Mouse (Mus musculus) stomach, embryonic 15.5 days (tissue): ENCODE results near the gene Tex35. TPM values are rescaled to one million over a fixed set of nuclear protein-coding genes. Genes with fewer than 3 reads are reported as not detected.

Source experiments
- ATAC-seq: fragments of 200-750 bp; cut with Nextera tagmentation; 2 replicates; pipeline ENCODE4 v1.8.0; 2017; ENCODE audit warnings: low read depth, moderate number of reproducible peaks, moderate TSS enrichment; ENCODE audit not compliant: insufficient read depth, low FRiP score
- H3K27ac ChIP-seq: fragments of 300-500 bp; sonication (generic); 2 replicates; pipeline ENCODE4 v1.5.1; 2015; ENCODE audit warnings: mild to moderate bottlenecking, inconsistent platforms
- H3K27me3 ChIP-seq: fragments of 300-500 bp; sonication (generic); replicated peaks from 2 replicates; pipeline ENCODE4 v1.6.1; 2015; ENCODE audit warnings: inconsistent platforms
- H3K36me3 ChIP-seq: fragments of 300-500 bp; sonication (generic); 2 replicates; pipeline ENCODE4 v1.6.1; 2015; ENCODE audit warnings: inconsistent platforms
- H3K4me1 ChIP-seq: fragments of 300-500 bp; sonication (generic); 2 replicates; pipeline ENCODE4 v1.6.1; 2015; ENCODE audit warnings: inconsistent platforms
- H3K4me2 ChIP-seq: fragments of 300-500 bp; sonication (generic); 2 replicates; pipeline ENCODE4 v1.6.1; 2015; ENCODE audit warnings: mild to moderate bottlenecking, inconsistent platforms
- H3K4me3 ChIP-seq: fragments of 300-500 bp; sonication (generic); replicated peaks from 2 replicates; pipeline ENCODE4 v1.5.1; 2015; ENCODE audit warnings: inconsistent platforms
- H3K9ac ChIP-seq: fragments of 300-500 bp; sonication (generic); 2 replicates; pipeline ENCODE4 v1.6.1; 2015; ENCODE audit warnings: inconsistent platforms
- H3K9me3 ChIP-seq: fragments of 300-500 bp; sonication (generic); 2 replicates; pipeline ENCODE4 v1.6.1; 2016; ENCODE audit warnings: inconsistent platforms
- WGBS: fragments of 180-500 bp; shearing (Covaris S2); methylation state at CpG from one replicate; pipeline ENCODE4 v1.1.7; 2015; 5-methylcytosine and 5-hydroxymethylcytosine counted together
- polyA plus RNA-seq: library from polyadenylated mRNA; unstranded; fragments of >200 nt; fragmentation: Nextera tagmentation; extraction: Ambion mirVana; gene quantifications from 2 replicates; pipeline ENCODE4 v1.2.1, GENCODE M21; 2015

The Tex35 gene
- polyA plus RNA-seq = not detected in 2 replicates

DNA sequence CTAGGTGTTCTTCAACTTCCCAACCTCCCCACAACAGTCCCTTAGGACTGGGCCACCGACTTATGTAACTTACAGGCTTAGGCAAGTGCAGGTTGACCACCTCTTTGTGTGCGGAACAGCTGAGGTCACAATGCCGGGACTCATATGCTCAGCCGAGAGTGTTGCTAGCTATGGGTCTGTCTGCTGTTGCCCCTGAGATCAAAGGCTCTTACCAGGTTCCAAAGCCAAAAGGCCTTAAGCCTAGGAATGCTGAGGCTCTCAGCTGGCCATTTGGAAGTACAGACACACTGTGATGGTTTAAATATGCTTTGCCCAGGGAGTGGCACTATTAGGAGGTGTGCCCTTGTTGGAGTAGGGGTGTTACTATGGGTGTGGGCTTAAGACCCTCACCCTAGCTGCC lies at the start of gene Tex35:
Tex35 (minus strand) TSS at position 101 of the 400 bp plus-strand sequence.
- H3K27me3 ChIP-seq = no peaks in the 10 kb centered on the region
- no peak within 1 kb of the TSS for H3K9ac ChIP-seq
- no peak for ATAC-seq
- no peak within 1 kb of the TSS for H3K27ac ChIP-seq
- 85% methylated on average over 4 of the region's 4 CpGs for WGBS
- no peak within 1 kb of the TSS for H3K4me2 ChIP-seq
- H3K4me1 ChIP-seq = no peaks in the 10 kb centered on the region
- no peaks in the 10 kb centered on the region for H3K36me3 ChIP-seq
- no peaks in the 10 kb centered on the region for H3K9me3 ChIP-seq
- H3K4me3 ChIP-seq = no peak within 1 kb of the TSS

DNA sequence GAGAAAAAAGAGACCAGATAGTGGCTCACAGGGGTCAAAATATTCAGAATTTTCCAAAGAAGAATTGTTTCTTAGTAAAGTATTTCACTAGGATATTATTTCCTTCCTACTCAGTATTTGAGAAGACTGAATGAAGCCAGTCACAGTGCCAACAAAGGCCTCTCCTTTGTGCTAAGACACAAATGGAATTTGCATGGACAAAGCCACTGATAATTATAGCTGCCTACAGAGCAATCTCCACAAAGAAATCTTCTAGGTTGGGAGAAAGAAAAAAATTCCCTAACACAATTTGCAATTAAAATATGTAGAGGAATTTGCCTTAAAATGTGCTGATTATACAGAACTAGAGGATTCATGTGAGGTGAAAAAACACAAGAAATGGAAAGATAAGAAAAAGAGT lies 45.3 kb upstream of the Tex35 start:
- Histone ChIP-seq H3K4me3 (no peak overlapping the region), H3K4me2 (no peak overlapping the region), H3K9me3 (no peaks in the 10 kb centered on the region), H3K36me3 (no peaks in the 10 kb centered on the region), H3K27me3 (no peaks in the 10 kb centered on the region), H3K4me1 (no peaks in the 10 kb centered on the region), H3K9ac (no peak overlapping the region), H3K27ac (no peak overlapping the region)
- ATAC-seq = no peak

DNA sequence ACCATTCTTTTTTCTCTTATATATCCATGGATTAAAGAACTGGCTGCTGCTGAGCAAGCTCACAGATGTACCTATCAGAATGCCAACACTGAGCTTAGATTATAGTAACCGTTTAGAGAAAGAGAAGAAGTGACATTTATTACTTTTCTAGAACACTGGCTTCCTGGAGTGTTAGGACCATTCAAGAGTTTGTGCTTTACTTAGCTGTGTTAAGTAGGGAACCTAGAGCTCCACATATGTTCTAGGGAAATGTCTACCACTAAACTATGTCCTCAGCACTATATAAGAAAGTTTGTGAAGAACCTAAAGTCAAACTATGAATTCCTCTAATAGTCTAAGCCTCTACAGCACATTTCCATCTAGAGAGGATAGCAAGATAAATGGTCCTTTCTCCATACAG lies 41.6 kb upstream of the Tex35 start:
- H3K4me1 ChIP-seq = no peaks in the 10 kb centered on the region
- no peaks in the 10 kb centered on the region for H3K9me3 ChIP-seq
- no peak overlapping the region for H3K4me2 ChIP-seq
- H3K27ac ChIP-seq = no peak overlapping the region
- 80% methylated on average over 1 of the region's 1 CpGs for WGBS
- H3K27me3 ChIP-seq = no peaks in the 10 kb centered on the region
- no peak overlapping the region for H3K9ac ChIP-seq
- H3K36me3 ChIP-seq = no peaks in the 10 kb centered on the region
- ATAC-seq = no peak
- H3K4me3 ChIP-seq = no peak overlapping the region

DNA sequence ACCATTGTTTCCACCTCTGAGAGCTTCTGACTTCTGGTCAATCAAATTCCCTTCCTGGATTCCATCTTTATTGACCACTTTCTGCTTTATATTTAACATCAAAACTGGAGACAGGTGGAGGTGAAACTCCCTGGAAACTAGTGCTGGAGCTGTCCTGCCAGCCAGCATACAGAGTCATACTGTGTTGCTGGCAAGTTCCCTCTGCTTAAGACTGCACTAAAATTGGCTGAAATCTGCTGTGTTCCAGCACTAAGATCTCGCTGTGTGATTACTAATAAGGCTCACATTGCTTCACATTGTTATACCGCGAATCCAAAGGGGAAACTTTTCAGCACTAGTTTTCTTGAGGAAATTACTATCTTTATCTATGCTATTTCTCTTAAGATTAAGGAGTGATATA lies 36.1 kb upstream of the Tex35 start:
- Histone ChIP-seq H3K4me1 (no peaks in the 10 kb centered on the region), H3K36me3 (no peaks in the 10 kb centered on the region), H3K9ac (no peak overlapping the region), H3K27me3 (no peaks in the 10 kb centered on the region), H3K4me3 (no peak overlapping the region), H3K4me2 (no peak overlapping the region), H3K9me3 (no peaks in the 10 kb centered on the region), H3K27ac (no peak overlapping the region)
- 91% methylated on average over 3 of the region's 3 CpGs for WGBS
- no peak for ATAC-seq

DNA sequence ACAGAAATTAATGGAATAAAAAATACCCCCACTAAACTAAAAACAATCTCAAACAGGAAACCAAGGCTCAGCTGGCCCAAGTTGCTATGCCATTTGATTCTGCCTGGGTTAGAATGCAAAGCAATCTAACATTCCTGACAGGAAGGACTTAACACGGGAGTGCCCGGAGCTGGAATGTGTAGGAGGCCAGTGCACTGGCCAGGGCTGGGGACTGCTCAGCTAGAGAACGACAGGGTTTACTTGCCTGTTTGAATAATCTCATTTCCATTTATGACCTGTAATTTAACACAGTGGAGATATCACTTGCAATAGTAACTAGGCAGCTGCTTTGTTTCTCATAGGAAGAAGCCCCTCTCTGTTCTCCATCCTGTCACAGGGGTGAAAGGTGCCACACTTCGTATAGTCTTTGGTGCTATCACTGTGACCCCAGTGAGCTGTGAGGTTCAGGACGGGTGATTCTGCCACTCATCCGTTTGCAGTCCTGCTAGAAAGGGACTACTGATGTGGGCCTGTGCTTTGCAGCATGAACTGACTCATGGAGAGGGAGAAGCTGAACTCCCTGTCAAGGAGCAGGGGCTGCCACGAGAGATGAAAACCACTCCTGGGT lies 34.9 kb upstream of the Tex35 start:
- 24% methylated on average over 7 of the region's 7 CpGs for WGBS
- Histone ChIP-seq H3K36me3 (no peaks in the 10 kb centered on the region), H3K9ac (no peak overlapping the region), H3K27me3 (no peaks in the 10 kb centered on the region), H3K4me3 (no peak overlapping the region), H3K27ac (no peak overlapping the region), H3K9me3 (no peaks in the 10 kb centered on the region), H3K4me2 (no peak overlapping the region), H3K4me1 (no peaks in the 10 kb centered on the region)
- ATAC-seq = no peak

DNA sequence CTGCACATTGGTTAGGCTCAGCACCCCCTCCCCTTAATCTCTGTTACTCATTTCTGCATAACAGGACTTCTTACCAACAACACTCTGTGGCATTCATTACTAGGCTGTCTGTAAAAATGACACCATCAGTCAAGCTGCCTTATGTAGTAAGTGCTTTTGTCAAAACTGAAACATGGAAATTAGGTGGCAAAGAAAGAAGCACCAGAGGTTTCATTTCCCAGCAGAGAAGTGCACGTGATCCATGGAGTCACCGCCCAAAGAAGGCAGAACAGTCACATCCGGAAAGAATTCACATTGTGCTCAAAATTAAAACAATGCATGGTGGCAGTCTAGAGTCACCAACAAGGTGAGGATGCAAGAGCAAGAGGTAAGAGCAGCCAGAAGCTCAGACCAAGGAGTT lies 32.5 kb upstream of the Tex35 start:
- Histone ChIP-seq H3K9ac (no peak overlapping the region), H3K27ac (no peak overlapping the region), H3K27me3 (no peaks in the 10 kb centered on the region), H3K36me3 (no peaks in the 10 kb centered on the region), H3K4me2 (no peak overlapping the region), H3K9me3 (no peaks in the 10 kb centered on the region), H3K4me3 (no peak overlapping the region), H3K4me1 (no peaks in the 10 kb centered on the region)
- ATAC-seq = no peak
- WGBS = 84% methylated on average over 3 of the region's 3 CpGs

DNA sequence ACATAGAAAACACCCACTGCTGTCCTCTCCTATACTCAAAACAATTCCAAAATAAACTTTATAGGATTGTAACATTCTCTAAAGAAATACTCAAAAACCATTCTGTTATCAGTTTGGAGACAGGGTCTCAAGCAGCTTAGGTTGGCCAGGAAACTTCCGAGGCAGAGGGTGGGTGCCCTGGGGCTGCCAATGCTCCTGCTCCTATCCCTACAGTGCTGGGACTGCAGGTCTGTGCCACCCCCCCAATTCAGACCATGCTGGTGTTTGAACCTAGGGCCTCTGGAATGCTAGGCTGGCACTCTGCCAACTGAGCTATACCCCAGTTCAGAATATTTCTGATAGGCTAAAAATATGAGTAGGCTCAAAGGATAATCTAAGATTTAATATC lies 29.4 kb upstream of the Tex35 start:
- H3K4me2 ChIP-seq = no peak overlapping the region
- H3K9me3 ChIP-seq = no peaks in the 10 kb centered on the region
- no peaks in the 10 kb centered on the region for H3K4me1 ChIP-seq
- no peaks in the 10 kb centered on the region for H3K27me3 ChIP-seq
- 70% methylated on average over 1 of the region's 1 CpGs for WGBS
- H3K9ac ChIP-seq = no peak overlapping the region
- H3K4me3 ChIP-seq = no peak overlapping the region
- no peak for ATAC-seq
- no peak overlapping the region for H3K27ac ChIP-seq
- no peaks in the 10 kb centered on the region for H3K36me3 ChIP-seq

DNA sequence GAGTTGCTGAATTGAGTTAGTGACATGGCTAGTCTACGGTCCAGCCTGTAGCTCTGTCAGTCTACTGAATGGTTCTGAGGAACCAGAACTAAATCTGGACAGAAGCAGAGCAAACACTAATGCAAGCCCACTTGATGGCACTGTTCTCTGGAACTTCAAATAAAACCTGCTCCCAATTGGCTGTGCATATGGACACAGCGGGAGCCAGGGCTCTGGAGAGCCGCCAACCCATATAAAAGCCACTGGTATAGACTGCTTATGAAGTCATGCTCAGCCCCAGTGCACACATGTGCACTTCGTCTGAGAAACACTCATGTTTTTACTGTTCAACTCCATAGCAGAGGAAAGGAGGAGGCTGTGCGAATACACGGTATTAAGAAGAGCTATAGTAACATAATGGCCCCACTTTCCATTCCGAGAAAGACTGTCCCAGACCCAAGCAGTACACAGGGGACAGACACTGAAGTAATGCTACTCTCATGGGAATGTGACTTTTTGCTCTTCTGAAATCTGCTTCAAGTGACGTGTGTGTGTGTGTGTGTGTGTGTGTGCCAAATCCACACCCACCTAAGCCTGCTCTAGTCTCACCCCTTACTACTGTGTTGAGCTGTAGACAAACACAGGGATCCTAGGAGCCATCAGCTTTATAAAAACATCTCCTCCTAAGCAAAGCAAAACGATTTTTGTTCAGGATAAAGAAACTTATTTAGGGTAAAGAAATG lies 28.8 kb upstream of the Tex35 start:
- no peaks in the 10 kb centered on the region for H3K9me3 ChIP-seq
- 78% methylated on average over 9 of the region's 9 CpGs for WGBS
- H3K4me2 ChIP-seq = no peak overlapping the region
- H3K36me3 ChIP-seq = no peaks in the 10 kb centered on the region
- H3K4me1 ChIP-seq = no peaks in the 10 kb centered on the region
- H3K27ac ChIP-seq = no peak overlapping the region
- ATAC-seq = no peak
- H3K4me3 ChIP-seq = no peak overlapping the region
- no peaks in the 10 kb centered on the region for H3K27me3 ChIP-seq
- no peak overlapping the region for H3K9ac ChIP-seq

DNA sequence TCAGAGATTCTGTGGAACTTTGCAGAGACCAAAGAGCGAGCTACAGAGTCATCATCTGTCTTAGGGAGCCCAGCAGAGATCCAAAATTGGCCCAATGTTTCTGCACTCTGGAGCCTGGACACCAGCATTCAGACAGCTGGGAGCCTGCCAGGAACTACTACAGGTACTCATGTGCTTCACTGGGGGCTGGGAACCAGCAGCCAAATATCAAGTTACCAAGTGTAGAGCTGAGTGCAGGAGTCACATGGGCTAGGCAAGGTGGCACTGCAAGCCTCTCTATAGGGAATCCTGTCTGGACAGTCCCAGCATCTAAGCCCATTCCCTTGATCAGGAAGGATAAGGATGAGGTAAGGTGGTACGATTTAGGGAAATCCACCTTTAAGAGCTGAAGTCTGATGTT lies 19.7 kb upstream of the Tex35 start:
- Histone ChIP-seq H3K4me3 (no peak overlapping the region), H3K27me3 (no peaks in the 10 kb centered on the region), H3K4me2 (no peak overlapping the region), H3K36me3 (no peaks in the 10 kb centered on the region), H3K27ac (no peak overlapping the region), H3K4me1 (no peaks in the 10 kb centered on the region), H3K9me3 (no peaks in the 10 kb centered on the region), H3K9ac (no peak overlapping the region)
- ATAC-seq = no peak
- 89% methylated on average over 2 of the region's 2 CpGs for WGBS

DNA sequence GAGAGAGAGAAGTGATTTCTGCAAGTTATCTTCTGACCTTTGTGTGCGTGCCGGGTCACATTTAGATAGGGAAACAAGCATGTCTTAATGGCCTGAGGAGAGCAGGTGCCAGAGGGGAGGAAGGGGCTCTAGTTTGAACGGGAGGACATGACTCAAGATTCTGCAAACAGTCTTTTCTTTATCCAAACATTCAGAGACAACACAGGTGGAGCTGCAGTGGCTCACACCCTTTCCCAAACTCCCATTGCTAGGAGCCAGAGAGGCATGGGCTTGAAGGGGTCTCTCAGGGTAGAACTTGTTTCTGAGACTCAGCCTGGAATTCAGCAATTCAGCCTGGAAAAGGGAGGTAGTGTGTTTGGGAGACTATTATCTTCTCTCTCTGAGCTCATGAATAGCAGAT lies 15.4 kb upstream of the Tex35 start:
- no peaks in the 10 kb centered on the region for H3K36me3 ChIP-seq
- H3K4me1 ChIP-seq = no peaks in the 10 kb centered on the region
- H3K9ac ChIP-seq = no peak overlapping the region
- no peak overlapping the region for H3K4me2 ChIP-seq
- no peaks in the 10 kb centered on the region for H3K9me3 ChIP-seq
- no peaks in the 10 kb centered on the region for H3K27me3 ChIP-seq
- H3K27ac ChIP-seq = no peak overlapping the region
- H3K4me3 ChIP-seq = no peak overlapping the region
- no peak for ATAC-seq
- 48% methylated on average over 3 of the region's 3 CpGs for WGBS

DNA sequence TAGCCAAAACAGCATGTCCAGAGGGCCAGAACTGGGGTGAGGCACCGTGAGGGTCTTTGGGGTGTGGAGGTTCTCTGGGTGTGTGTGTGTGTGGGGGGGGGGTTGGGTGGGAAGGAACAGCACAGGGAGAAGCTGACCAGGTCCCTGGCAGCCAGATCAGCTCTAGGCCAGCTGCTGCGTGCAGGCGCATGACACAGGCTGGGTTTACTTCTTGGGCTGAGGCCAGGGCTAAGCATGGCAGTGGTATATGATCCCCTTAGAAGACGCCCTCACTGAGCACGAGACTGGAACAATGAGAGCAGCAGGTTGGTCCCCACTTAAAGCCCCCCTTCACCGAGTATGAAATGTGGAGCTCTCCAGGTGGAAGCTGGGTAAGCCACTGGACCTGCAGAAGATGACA lies 10.7 kb upstream of the Tex35 start:
- no peak for ATAC-seq
- no peaks in the 10 kb centered on the region for H3K27me3 ChIP-seq
- H3K36me3 ChIP-seq = no peaks in the 10 kb centered on the region
- no peak overlapping the region for H3K4me2 ChIP-seq
- no peak overlapping the region for H3K27ac ChIP-seq
- H3K9ac ChIP-seq = no peak overlapping the region
- H3K4me3 ChIP-seq = no peak overlapping the region
- no peaks in the 10 kb centered on the region for H3K4me1 ChIP-seq
- H3K9me3 ChIP-seq = no peaks in the 10 kb centered on the region
- 79% methylated on average over 6 of the region's 6 CpGs for WGBS

DNA sequence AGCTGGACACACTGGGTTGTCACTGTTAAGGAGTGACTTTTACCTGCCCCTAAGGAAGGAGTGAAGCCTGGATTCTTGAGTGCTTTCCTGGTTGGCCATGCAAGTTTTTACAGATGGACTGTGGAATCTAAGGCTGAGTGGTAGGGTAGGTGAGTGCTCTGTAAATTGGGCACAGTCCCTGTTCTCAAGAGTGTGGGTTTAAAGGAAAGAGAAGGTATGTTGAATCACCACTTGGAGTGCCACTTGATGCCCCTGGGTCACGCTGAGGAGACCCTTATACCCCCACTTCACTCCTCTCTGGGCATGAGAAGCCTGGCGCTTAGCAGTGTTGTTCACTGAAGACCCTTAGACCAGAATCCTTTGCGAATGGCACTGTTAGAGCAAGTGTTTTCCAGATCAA lies 9.0 kb upstream of the Tex35 start:
- Histone ChIP-seq H3K9me3 (no peaks in the 10 kb centered on the region), H3K27me3 (no peaks in the 10 kb centered on the region), H3K27ac (no peak overlapping the region), H3K4me1 (no peaks in the 10 kb centered on the region), H3K36me3 (no peaks in the 10 kb centered on the region), H3K4me3 (no peak overlapping the region), H3K4me2 (no peak overlapping the region), H3K9ac (no peak overlapping the region)
- WGBS = 88% methylated on average over 3 of the region's 3 CpGs
- ATAC-seq = no peak

DNA sequence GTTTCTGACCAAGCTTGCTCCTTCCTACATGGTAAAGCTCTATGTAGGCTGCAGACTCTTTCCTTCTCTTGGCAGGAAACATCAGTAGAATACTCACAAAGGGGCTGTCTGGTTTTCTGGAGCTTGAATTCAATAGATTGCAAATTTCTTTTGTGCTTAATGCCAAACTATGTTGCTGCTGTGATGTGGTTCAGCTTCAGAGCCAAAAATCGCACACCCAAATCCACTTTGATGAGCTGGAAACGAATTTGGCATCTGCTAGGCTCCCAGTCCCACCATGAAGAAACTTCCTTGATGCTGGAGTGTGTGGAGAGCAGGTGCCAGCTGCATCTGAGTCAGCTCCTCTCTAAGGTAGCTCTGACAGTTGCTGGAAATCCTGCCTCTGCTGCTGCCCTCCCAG lies 6.0 kb upstream of the Tex35 start:
- H3K9me3 ChIP-seq = no peaks in the 10 kb centered on the region
- no peak overlapping the region for H3K9ac ChIP-seq
- no peak for ATAC-seq
- no peak overlapping the region for H3K4me2 ChIP-seq
- no peak overlapping the region for H3K27ac ChIP-seq
- no peaks in the 10 kb centered on the region for H3K36me3 ChIP-seq
- no peaks in the 10 kb centered on the region for H3K4me1 ChIP-seq
- H3K4me3 ChIP-seq = no peak overlapping the region
- no peaks in the 10 kb centered on the region for H3K27me3 ChIP-seq
- WGBS = 67% methylated on average over 2 of the region's 2 CpGs
